Mouse (Mus musculus) left cerebral cortex, adult 2 months (tissue): ENCODE results near the gene Birc5. TPM values are rescaled to one million over a fixed set of nuclear protein-coding genes. Genes with fewer than 3 reads are reported as not detected.
A peak's percentile ranks its signal among the peaks of the same experiment; 100 is the strongest.

Experiments
- DNase-seq, 2 experiments: peaks; one replicate each; pipeline ENCODE4 v3.0.0; 2021 to 2022; ENCODE audit warnings: low spot score in 2 of 2, mixed read lengths in 1 of 2; ENCODE audit errors: extremely low spot score in 1 of 2
- H3K27ac ChIP-seq: fragments of 200-600 bp; 2 replicates; pipeline ENCODE4 v1.8.1; 2022
- H3K4me3 ChIP-seq: fragments of 200-600 bp; 2 replicates; pipeline ENCODE4 v1.8.1; 2022
- CTCF ChIP-seq: fragments of 200-600 bp; IDR thresholded peaks from 2 replicates; pipeline ENCODE4 v1.8.1; 2022; ENCODE audit warnings: antibody characterized with exemption, mild to moderate bottlenecking, moderate library complexity
- intact Hi-C: fragments of 180-260 bp; cut with DNase I; formaldehyde crosslinking; loops from one replicate; pipeline ENCODE4 v1.15.1; 2025
- total RNA-seq, 2 experiments: library from RNA; stranded (reverse); gene quantifications; 2 replicates each; pipeline ENCODE4 v1.2.3; 2021

Gene Birc5
- total RNA-seq, 2 experiments from 2014 or later, result 0.95 to 1.3 TPM

DNA sequence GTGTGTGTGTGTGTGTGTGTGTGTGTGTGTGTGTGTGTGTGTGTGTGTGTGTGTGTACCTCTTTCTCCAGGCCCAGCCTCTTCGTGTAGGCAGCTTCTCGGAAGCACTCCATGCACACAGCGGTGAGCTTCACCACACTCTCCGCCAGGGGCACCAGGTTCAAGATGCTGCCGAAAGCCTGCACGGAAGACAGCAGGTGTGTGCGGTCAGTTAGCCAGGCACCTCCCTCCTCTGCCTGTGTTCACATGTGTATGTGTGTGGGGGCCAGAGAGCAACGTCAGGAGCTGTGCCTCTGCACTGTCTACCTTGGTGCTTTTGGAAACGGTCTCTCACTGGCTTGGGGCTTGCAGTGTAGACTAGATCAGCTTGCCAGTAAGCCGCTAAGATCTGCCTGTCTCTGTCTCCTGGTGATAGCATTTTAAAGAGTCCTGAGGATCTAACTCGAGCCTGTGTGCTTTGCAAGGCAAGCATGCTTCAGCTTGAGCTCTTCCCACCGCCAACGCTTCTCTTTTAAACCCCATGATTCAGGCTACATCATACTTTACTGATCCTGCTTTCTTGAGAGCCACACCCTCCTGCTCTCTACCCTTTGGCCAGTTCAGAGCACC, 32.6 kb upstream of the Birc5 start:
- TF ChIP-seq CTCF, result no peak; the same call in 1 of the 2 replicates
- intact Hi-C loops, result no loop called here
- H3K27ac ChIP-seq, result no peak overlapping the region
- H3K4me3 ChIP-seq, result no peak overlapping the region
- no peak for DNase-seq

DNA sequence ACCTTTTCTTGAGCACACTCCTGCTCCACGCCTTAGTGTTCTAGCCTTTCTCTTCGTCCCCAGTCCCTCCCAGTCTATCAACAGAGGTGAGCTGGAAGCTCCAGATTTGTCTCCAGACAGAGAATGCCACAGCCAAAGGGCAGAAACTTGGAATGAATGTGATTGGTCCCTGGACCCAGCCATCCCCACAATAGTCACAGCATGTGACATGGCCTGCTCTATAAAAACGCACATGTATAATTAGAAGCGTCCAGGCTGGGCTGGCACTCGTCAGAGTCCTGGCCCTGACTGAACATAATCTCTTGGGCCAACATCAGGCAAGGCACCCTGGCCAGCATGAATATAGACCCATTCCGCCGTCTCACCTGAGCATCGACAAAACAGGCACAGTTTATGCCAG, 30.0 kb upstream of the Birc5 start:
- DNase-seq, result no peak
- Histone ChIP-seq H3K4me3 (no peak overlapping the region), H3K27ac (no peak overlapping the region)
- intact Hi-C loops, result no loop called here
- TF ChIP-seq CTCF, result no peak

- Histone ChIP-seq H3K4me3 (no peak overlapping the region), H3K27ac (no peak overlapping the region)
- intact Hi-C loops, result no loop called here
- no peak for TF ChIP-seq CTCF
- no peak for DNase-seq
Measured at GRCm38 (mm10) chr11:117820173-117820572, 28.9 kb upstream of the Birc5 start.

DNA sequence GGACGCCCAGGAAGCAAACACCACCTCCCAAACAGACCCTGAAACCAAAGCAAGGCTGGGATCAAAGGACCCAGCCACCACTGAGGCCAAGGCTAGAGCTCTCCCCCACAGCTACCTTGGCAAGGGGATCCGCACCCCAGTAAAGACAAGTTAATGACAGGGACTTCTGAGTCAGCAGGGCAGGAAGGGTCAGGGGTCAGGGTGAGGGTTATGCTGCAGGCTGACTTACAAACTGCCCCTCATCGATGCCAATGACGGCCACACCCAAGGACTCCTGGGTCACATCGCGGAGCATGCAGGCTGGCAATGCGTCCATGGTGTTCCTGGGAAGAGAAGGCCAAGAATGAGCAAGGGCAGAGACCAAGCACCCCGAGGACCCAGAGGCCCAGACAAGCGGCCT, 27.2 kb upstream of the Birc5 start:
- intact Hi-C loops, result no loop called here

GRCm38 (mm10) chr11:117822728-117823241, 26.3 kb upstream of the Birc5 start:
- TF ChIP-seq CTCF, result no peak

More for the DNA sequence above, 27.2 kb upstream of the Birc5 start:
- Histone ChIP-seq H3K4me3 (no peak overlapping the region), H3K27ac (no peak overlapping the region)
- no peak for DNase-seq
- TF ChIP-seq CTCF, result no peak

DNA sequence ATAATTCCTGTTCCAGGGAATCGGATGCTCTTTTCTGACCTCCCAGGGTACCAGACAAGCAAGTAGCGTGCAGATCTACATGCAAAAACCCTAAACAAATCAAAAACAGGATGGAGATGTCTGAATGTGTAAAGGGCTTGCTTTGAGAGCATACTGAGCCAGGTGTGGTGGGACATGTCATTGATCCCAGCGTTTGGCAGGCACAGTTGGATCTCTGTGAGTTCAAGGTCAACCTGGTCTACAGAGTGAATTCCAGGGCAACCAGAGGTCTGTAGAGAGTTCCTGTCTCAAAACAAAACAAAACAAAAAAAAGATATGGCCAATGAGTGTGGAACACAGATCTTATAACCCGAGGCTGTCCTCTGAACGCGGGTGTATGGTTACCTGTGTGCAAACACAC, 25.6 kb upstream of the Birc5 start:
- H3K27ac ChIP-seq, result no peak overlapping the region
- no peak for DNase-seq
- intact Hi-C loops, result no loop called here
- no peak overlapping the region for H3K4me3 ChIP-seq
- TF ChIP-seq CTCF, result no peak

More at GRCm38 (mm10) chr11:117822728-117823241, 26.3 kb upstream of the Birc5 start:
- no peak overlapping the region for H3K27ac ChIP-seq
- intact Hi-C loops, result no loop called here
- DNase-seq, result no peak
- H3K4me3 ChIP-seq, result no peak overlapping the region

GRCm38 (mm10) chr11:117824060-117824969, 24.7 kb upstream of the Birc5 start:
- no peak overlapping the region for H3K27ac ChIP-seq
- no peak overlapping the region for H3K4me3 ChIP-seq
- intact Hi-C loops, result loop anchor here (1.0 to 2.0 kb wide), 4 partner anchors 34 to 458 kb away; no protein-coding TSS in a partner anchor
- peak; percentile 79 for DNase-seq
- TF ChIP-seq CTCF, result peak; percentile 93

DNA sequence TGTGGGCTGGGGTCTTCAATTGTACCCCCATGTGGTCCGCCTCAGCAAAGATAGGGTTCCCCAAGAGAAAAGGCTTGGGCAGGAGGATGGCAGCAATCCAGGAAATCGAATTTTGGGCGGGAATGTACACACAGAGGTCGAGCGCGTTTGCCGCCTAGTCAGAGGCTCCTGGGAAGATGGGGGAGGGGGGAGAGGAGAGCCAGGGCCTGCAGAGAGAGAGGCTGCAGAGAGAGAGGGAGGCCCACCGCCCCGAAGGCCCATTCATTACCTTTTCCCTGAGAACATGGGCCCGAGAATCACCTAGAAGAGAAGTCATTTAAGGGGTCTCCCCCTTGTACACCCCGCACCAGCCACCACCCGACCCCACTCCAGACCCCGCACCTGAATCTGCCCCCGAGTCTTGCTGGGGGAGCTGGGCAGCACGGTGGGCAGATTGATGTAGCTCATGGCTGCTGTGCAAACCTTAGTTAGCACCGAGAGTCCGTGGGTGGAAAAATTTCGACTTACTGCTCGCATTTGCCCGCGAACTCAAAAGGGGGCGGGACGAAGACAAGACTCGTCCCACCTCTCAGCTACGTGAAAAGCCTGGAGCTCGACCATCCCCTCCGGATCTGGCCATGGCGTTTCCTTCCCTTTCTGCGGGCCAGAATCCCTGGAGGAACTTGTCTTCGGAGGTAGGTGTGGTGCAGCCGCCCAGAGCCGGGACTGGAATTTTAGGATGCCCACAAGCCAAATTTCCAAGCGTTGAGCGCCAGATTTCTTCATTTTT, 23.5 kb upstream of the Birc5 start, which contains the start of the genes Afmid and Tk1:
Afmid (plus strand) TSS at position 592 of the 769 bp plus-strand sequence.
Tk1 (minus strand) TSS at position 760 of the 769 bp plus-strand sequence.
- Histone ChIP-seq H3K4me3 (peak within 1 kb of the TSS; percentile 27), H3K27ac (no peak within 1 kb of the TSS)
- TF ChIP-seq CTCF, result no peak
- intact Hi-C loops, result loop anchor here (2.0 to 5.0 kb wide), 2 partner anchors 441 to 588 kb away; no protein-coding TSS in a partner anchor
- peak; percentile 35 to 38 for DNase-seq

GRCm38 (mm10) chr11:117826164-117826563, 22.9 kb upstream of the Birc5 start:
- no peak overlapping the region for H3K27ac ChIP-seq
- intact Hi-C loops, result loop anchor here (5.0 kb wide), 1 partner anchor 589 kb away; no protein-coding TSS in a partner anchor

GRCm38 (mm10) chr11:117826916-117827315, 22.1 kb upstream of the Birc5 start:
- no peak for TF ChIP-seq CTCF
- DNase-seq, result no peak
- Histone ChIP-seq H3K4me3 (no peak overlapping the region), H3K27ac (no peak overlapping the region)
- intact Hi-C loops, result loop anchor here (5.0 kb wide), 1 partner anchor 590 kb away; no protein-coding TSS in a partner anchor

More at GRCm38 (mm10) chr11:117826164-117826563, 22.9 kb upstream of the Birc5 start:
- TF ChIP-seq CTCF, result no peak
- DNase-seq, result no peak
- H3K4me3 ChIP-seq, result peak overlapping the region; percentile 27

DNA sequence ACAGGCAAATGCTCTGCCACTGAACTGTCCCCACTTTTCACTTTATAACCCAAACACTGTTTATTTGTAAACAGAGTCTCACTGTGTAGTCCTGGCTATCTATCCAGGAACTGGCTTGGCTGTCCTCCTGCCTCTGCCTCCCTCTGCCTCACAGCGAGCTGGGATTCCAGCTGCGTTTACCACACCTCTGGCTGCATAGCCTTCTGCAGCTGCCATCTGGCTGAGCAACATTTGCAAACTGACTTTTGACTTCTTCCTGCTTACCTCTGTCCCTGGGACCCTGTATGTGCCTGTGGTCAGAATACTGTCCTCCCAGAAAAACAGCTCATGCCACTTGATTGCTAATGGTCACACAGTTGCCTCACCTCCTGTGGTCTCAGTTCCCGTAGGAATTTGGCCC, 21.7 kb upstream of the Birc5 start:
- no peak for TF ChIP-seq CTCF
- intact Hi-C loops, result loop anchor here (5.0 kb wide), 1 partner anchor 590 kb away; no protein-coding TSS in a partner anchor
- DNase-seq, result no peak

More for the DNA sequence above, 21.7 kb upstream of the Birc5 start:
- no peak overlapping the region for H3K4me3 ChIP-seq
- no peak overlapping the region for H3K27ac ChIP-seq
